Mouse (Mus musculus): ENCODE results near the gene Gm12166.

- no peak for TF ChIP-seq POLR2A (IDR thresholded peaks at IDR 0.05; ENCODE audit: borderline replicate concordance, control insufficient read depth, low read depth, low read length)
- no peak for TF ChIP-seq CTCF (IDR thresholded peaks at IDR 0.05; ENCODE audit: control insufficient read depth, insufficient read depth, low read length)
Observed at GRCm38 (mm10) chr11:46041607-46042267, 10.4 kb downstream of the Gm12166 start.

All from bone marrow, adult 2 months (tissue).